Mouse (Mus musculus) liver, embryonic 14.5 days (tissue): ENCODE data around the gene Anp32a. TPM values are rescaled to one million over a fixed set of nuclear protein-coding genes. Genes with fewer than 3 reads are reported as not detected.

Source experiments
- ATAC-seq: fragments of 200-750 bp; cut with Nextera tagmentation; 2 replicates; pipeline ENCODE4 v1.8.0; 2017; ENCODE audit warnings: moderate number of reproducible peaks, mild to moderate bottlenecking, moderate library complexity; ENCODE audit not compliant: insufficient read depth
- DNase-seq, 3 experiments: peaks; one replicate each; pipeline ENCODE4 v3.0.0-alpha.2; 2012 to 2013; ENCODE audit warnings: low read depth in 3 of 3, low spot score in 3 of 3
- H3K27ac ChIP-seq: fragments of 300-500 bp; sonication (generic); 2 replicates; pipeline ENCODE4 v1.5.1; 2014; ENCODE audit warnings: moderate library complexity, mild to moderate bottlenecking, control low read depth, inconsistent platforms
- H3K27me3 ChIP-seq: fragments of 300-500 bp; sonication (generic); 2 replicates; pipeline ENCODE4 v1.6.1; 2014; ENCODE audit warnings: mild to moderate bottlenecking, low read length, moderate library complexity; ENCODE audit not compliant: control insufficient read depth, insufficient read depth
- H3K36me3 ChIP-seq: fragments of 300-500 bp; sonication (generic); replicated peaks from 2 replicates; pipeline ENCODE4 v1.6.1; 2014; ENCODE audit warnings: low read depth; ENCODE audit not compliant: control insufficient read depth, insufficient read depth
- H3K4me1 ChIP-seq, 2 experiments: fragments of 200-500 bp in 1 of 2; fragments of 300-500 bp in 1 of 2; sonication (generic) in 1 of 2; replicated peaks; 2 replicates each; pipeline ENCODE4 v1.6.1; 2012 to 2014; ENCODE audit warnings: antibody characterized with exemption in 1 of 2, inconsistent platforms in 1 of 2, low read length in 1 of 2; ENCODE audit not compliant: control insufficient read depth in 2 of 2, insufficient read depth in 2 of 2
- H3K4me2 ChIP-seq: fragments of 300-500 bp; sonication (generic); 2 replicates; pipeline ENCODE4 v1.6.1; 2014; ENCODE audit warnings: low read depth, mild to moderate bottlenecking, control low read depth, moderate library complexity
- H3K4me3 ChIP-seq, 2 experiments: fragments of 200-500 bp in 1 of 2; fragments of 300-500 bp in 1 of 2; sonication (generic) in 1 of 2; 2 replicates each; pipeline ENCODE4 v1.5.1; 2012 to 2014; ENCODE audit warnings: low read depth in 2 of 2, low read length in 2 of 2, mild to moderate bottlenecking in 2 of 2, control low read depth in 1 of 2, inconsistent platforms in 1 of 2, moderate library complexity in 1 of 2; ENCODE audit not compliant: insufficient read depth in 1 of 2
- H3K9ac ChIP-seq: fragments of 300-500 bp; sonication (generic); replicated peaks from 2 replicates; pipeline ENCODE4 v1.6.1; 2014; ENCODE audit warnings: mild to moderate bottlenecking, control low read depth, moderate library complexity
- H3K9me3 ChIP-seq: fragments of 300-500 bp; sonication (generic); 2 replicates; pipeline ENCODE4 v1.6.1; 2016; ENCODE audit warnings: low read length, mixed read lengths; ENCODE audit not compliant: control insufficient read depth
- CTCF ChIP-seq: IDR thresholded peaks from 2 replicates; pipeline ENCODE4 v1.5.1; 2016; ENCODE audit warnings: antibody characterized with exemption, low read depth, control low read depth
- EP300 ChIP-seq: IDR thresholded peaks from 2 replicates; pipeline ENCODE4 v1.6.1; 2016; ENCODE audit warnings: antibody characterized with exemption, low read depth
- WGBS: fragments of 180-500 bp; shearing (Covaris S2); extraction: QIAGEN DNeasy Blood & Tissue Kit; methylation state at CpG from one replicate; pipeline ENCODE4 v1.1.7; 2014; ENCODE audit not compliant: insufficient replicate concordance; 5-methylcytosine and 5-hydroxymethylcytosine counted together
- polyA plus RNA-seq, 2 experiments: library from polyadenylated mRNA; depleted of rRNA in 1 of 2; stranded (reverse) in 1 of 2; unstranded in 1 of 2; fragments of >200 nt; fragmentation: Nextera tagmentation in 1 of 2; extraction: Ambion mirVana in 1 of 2; gene quantifications; 2 replicates each; pipeline versions ENCODE4 v1.2.1 to v1.2.3; 2012 to 2014

The Anp32a gene
- polyA plus RNA-seq, 2 experiments, result 54.7 to 240 TPM

- DNase-seq, result no peak
- ATAC-seq, result 0 out of 2 replicates have a peak, but pooled peaks have one; percentile 16
- Histone ChIP-seq H3K36me3 (no peaks in the 10 kb centered on the region), H3K4me2 (peak overlapping the region; percentile 4; the same call in 1 of the 2 replicates), H3K4me3 (no peak overlapping the region), H3K4me1 (peaks cover 49 to 80% of the 10 kb centered on the region in 2 experiments), H3K9me3 (no peaks in the 10 kb centered on the region), H3K9ac (no peak overlapping the region), H3K27me3 (no peaks in the 10 kb centered on the region), H3K27ac (no peak overlapping the region)
- WGBS, result 27% methylated on average over 23 of the region's 23 CpGs
- TF ChIP-seq CTCF (no peak), EP300 (no peak)
Observed at GRCm38 (mm10) chr9:62366478-62367458, 25.7 kb downstream of the Anp32a start.

GRCm38 (mm10) chr9:62367510-62368071 is 26.5 kb downstream of the Anp32a start:
- H3K27ac ChIP-seq, result no peak overlapping the region
- no peak overlapping the region for H3K9ac ChIP-seq
- peaks cover 4% of the 10 kb centered on the region; the same call in 1 of the 2 replicates for H3K36me3 ChIP-seq
- 15% methylated on average over 10 of the region's 10 CpGs for WGBS
- no peak overlapping the region for H3K4me3 ChIP-seq
- H3K27me3 ChIP-seq, result no peaks in the 10 kb centered on the region
- DNase-seq (no peak), ATAC-seq (no peak)
- no peak for TF ChIP-seq EP300
- no peak for TF ChIP-seq CTCF
- H3K9me3 ChIP-seq, result no peaks in the 10 kb centered on the region
- H3K4me2 ChIP-seq, result peak overlapping the region; percentile 4; the same call in 1 of the 2 replicates
- peaks cover 48 to 76% of the 10 kb centered on the region in 2 experiments for H3K4me1 ChIP-seq

GRCm38 (mm10) chr9:62368256-62368905 is 27.3 kb downstream of the Anp32a start:
- no peak overlapping the region for H3K4me2 ChIP-seq
- 81% methylated on average over 6 of the region's 6 CpGs for WGBS
- H3K4me1 ChIP-seq, result peaks cover 48 to 75% of the 10 kb centered on the region in 2 experiments
- DNase-seq, result no peak
- no peaks in the 10 kb centered on the region for H3K9me3 ChIP-seq
- H3K9ac ChIP-seq, result no peak overlapping the region
- no peak for TF ChIP-seq EP300
- TF ChIP-seq CTCF, result no peak
- no peaks in the 10 kb centered on the region for H3K27me3 ChIP-seq
- no peak for ATAC-seq
- no peak overlapping the region for H3K27ac ChIP-seq
- no peak overlapping the region for H3K4me3 ChIP-seq
- H3K36me3 ChIP-seq, result peaks cover 10% of the 10 kb centered on the region

- TF ChIP-seq CTCF (no peak), EP300 (no peak)
- H3K9me3 ChIP-seq, result no peaks in the 10 kb centered on the region
- no peak overlapping the region for H3K9ac ChIP-seq
- no peaks in the 10 kb centered on the region for H3K27me3 ChIP-seq
- peaks cover 15% of the 10 kb centered on the region for H3K36me3 ChIP-seq
- 69% methylated on average over 6 of the region's 6 CpGs for WGBS
- DNase-seq (no peak), ATAC-seq (no peak)
- H3K4me3 ChIP-seq, result no peak overlapping the region
- H3K4me2 ChIP-seq, result no peak overlapping the region
- no peak overlapping the region for H3K27ac ChIP-seq
- peaks cover 46 to 73% of the 10 kb centered on the region in 2 experiments for H3K4me1 ChIP-seq
Observed at GRCm38 (mm10) chr9:62369172-62369571, 28.1 kb downstream of the Anp32a start.

- H3K4me2 ChIP-seq, result no peak overlapping the region
- no peak overlapping the region for H3K27ac ChIP-seq
- peaks cover 16% of the 10 kb centered on the region for H3K36me3 ChIP-seq
- no peak overlapping the region for H3K9ac ChIP-seq
- no peaks in the 10 kb centered on the region for H3K27me3 ChIP-seq
- H3K9me3 ChIP-seq, result no peaks in the 10 kb centered on the region
- no peak overlapping the region for H3K4me3 ChIP-seq
- peaks cover 42 to 65% of the 10 kb centered on the region in 2 experiments for H3K4me1 ChIP-seq
- ATAC-seq (no peak), DNase-seq (no peak)
- 34% methylated on average over 9 of the region's 9 CpGs for WGBS
- TF ChIP-seq CTCF (no peak), EP300 (no peak)
Observed at GRCm38 (mm10) chr9:62370186-62370585, 29.1 kb downstream of the Anp32a start.
